Mouse (Mus musculus): ENCODE results near the gene Col9a3. TPM values are rescaled to one million over a fixed set of nuclear protein-coding genes. Genes with fewer than 3 reads are reported as not detected.

Gene Col9a3
- polyA plus RNA-seq (2012; rRNA removed) (0.55 and 1.2 TPM in 2 replicates), polyA plus RNA-seq (2014; fragmentation: Nextera tagmentation; extraction: Ambion mirVana) (0.71 and 0.80 TPM in 2 replicates)

DNA sequence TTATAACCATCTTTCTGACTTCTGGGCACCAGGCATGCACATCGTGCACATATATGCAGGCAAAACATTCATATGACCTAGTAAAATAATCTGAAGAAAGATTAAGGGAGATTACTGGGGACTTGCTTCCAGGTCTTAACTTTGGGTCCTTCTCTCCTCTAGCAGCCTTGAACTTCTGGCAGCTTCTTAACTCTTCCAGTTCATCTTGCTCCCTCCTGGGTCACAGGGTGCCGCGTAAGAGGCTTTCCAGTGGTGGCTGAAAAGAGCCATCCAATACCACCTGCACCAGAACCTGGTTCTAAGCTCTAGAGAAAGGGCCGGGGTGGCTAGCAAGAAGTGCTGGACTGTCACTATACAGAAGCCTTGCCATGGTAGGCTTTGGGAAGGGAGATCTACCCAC lies at the start of gene Col9a3:
TSS of gene Col9a3 (plus strand) at position 301 of the 400 bp plus-strand sequence.
- H3K9ac ChIP-seq (replicated peaks) = no peak within 1 kb of the TSS
- H3K27ac ChIP-seq = no peak within 1 kb of the TSS
- H3K27me3 ChIP-seq (ENCODE audit: control insufficient read depth, insufficient read depth, low read length) = peaks cover 12% of the 10 kb centered on the region
- no peaks in the 10 kb centered on the region for H3K4me1 ChIP-seq (replicated peaks; ENCODE audit: control insufficient read depth in 2 of 2, insufficient read depth in 2 of 2, low read length in 1 of 2)
- ATAC-seq (ENCODE audit: insufficient read depth) (no peak), DNase-seq (ENCODE audit: low read depth in 3 of 3, low spot score in 3 of 3) (no peak)
- TF ChIP-seq EP300 (IDR thresholded peaks at IDR 0.05; ENCODE audit: low read depth) (no peak), CTCF (IDR thresholded peaks at IDR 0.05; ENCODE audit: low read depth) (no peak)
- WGBS (ENCODE audit: insufficient replicate concordance) = 44% methylated on average over 4 of the region's 4 CpGs
- peaks cover 3% of the 10 kb centered on the region for H3K36me3 ChIP-seq (replicated peaks; ENCODE audit: control insufficient read depth, insufficient read depth, low read depth)
- no peak within 1 kb of the TSS for H3K4me3 ChIP-seq (ENCODE audit: insufficient read depth in 1 of 2, low read depth in 2 of 2, low read length in 2 of 2)
- no peak within 1 kb of the TSS for H3K4me2 ChIP-seq (ENCODE audit: low read depth)
- no peaks in the 10 kb centered on the region for H3K9me3 ChIP-seq (ENCODE audit: control insufficient read depth, low read length)

DNA sequence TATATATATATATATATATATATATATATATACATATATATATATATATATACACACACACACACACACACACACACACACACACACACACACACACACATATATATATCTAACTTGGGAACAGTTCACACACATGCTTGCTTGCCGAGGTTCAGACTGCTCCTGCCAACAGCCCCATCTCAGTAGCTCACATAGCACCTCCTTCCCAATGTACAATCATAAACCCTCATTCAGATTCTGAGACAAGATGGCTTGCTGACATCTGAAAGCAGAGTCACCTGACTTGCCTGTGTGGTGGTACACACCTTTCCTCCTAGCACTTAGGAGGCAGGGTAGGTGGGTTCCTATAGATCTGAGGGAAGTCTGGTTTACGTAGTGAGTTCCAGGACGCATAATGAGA lies 45.2 kb upstream of the Col9a3 start:
- H3K9ac ChIP-seq (replicated peaks) = no peak overlapping the region
- no peaks in the 10 kb centered on the region for H3K27me3 ChIP-seq (ENCODE audit: control insufficient read depth, insufficient read depth, low read length)
- ATAC-seq (ENCODE audit: insufficient read depth) (no peak), DNase-seq (ENCODE audit: low read depth in 3 of 3, low spot score in 3 of 3) (no peak)
- no peak overlapping the region for H3K4me3 ChIP-seq (ENCODE audit: insufficient read depth in 1 of 2, low read depth in 2 of 2, low read length in 2 of 2)
- H3K27ac ChIP-seq = no peak overlapping the region
- WGBS (ENCODE audit: insufficient replicate concordance) = 51% methylated on average over 3 of the region's 3 CpGs
- H3K9me3 ChIP-seq (ENCODE audit: control insufficient read depth, low read length) = no peaks in the 10 kb centered on the region
- H3K4me2 ChIP-seq (ENCODE audit: low read depth) = no peak overlapping the region
- H3K4me1 ChIP-seq (replicated peaks; ENCODE audit: control insufficient read depth in 2 of 2, insufficient read depth in 2 of 2, low read length in 1 of 2) = no peaks in the 10 kb centered on the region
- H3K36me3 ChIP-seq (replicated peaks; ENCODE audit: control insufficient read depth, insufficient read depth, low read depth) = no peaks in the 10 kb centered on the region
- TF ChIP-seq CTCF (IDR thresholded peaks at IDR 0.05; ENCODE audit: low read depth) = no peak
- no peak for TF ChIP-seq EP300 (IDR thresholded peaks at IDR 0.05; ENCODE audit: low read depth)

DNA sequence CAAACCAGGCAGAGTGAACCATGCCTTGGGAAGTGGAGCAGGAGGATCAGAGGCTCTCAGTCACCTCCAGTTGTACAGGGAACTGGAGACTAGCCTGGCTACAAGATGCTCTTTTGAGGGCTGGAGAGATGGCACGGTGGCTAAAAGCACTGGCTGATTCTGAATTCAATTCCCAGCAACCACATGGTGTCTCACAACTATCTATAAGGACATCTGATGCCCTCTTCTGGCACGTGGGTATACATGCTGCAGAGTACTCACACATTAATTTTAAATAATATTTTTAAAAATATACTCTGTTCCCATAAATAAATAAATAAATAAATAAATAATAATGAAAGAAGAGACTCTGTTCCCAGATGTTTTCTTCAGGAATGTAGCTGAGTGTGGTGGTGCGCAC lies 42.4 kb upstream of the Col9a3 start:
- DNase-seq (ENCODE audit: low read depth in 3 of 3, low spot score in 3 of 3) (no peak), ATAC-seq (ENCODE audit: insufficient read depth) (no peak)
- no peak overlapping the region for H3K9ac ChIP-seq (replicated peaks)
- no peaks in the 10 kb centered on the region for H3K36me3 ChIP-seq (replicated peaks; ENCODE audit: control insufficient read depth, insufficient read depth, low read depth)
- no peak overlapping the region for H3K27ac ChIP-seq
- 43% methylated on average over 3 of the region's 3 CpGs for WGBS (ENCODE audit: insufficient replicate concordance)
- no peak overlapping the region for H3K4me2 ChIP-seq (ENCODE audit: low read depth)
- no peaks in the 10 kb centered on the region for H3K9me3 ChIP-seq (ENCODE audit: control insufficient read depth, low read length)
- TF ChIP-seq EP300 (IDR thresholded peaks at IDR 0.05; ENCODE audit: low read depth) = no peak
- no peak for TF ChIP-seq CTCF (IDR thresholded peaks at IDR 0.05; ENCODE audit: low read depth)
- no peaks in the 10 kb centered on the region for H3K4me1 ChIP-seq (replicated peaks; ENCODE audit: control insufficient read depth in 2 of 2, insufficient read depth in 2 of 2, low read length in 1 of 2)
- H3K27me3 ChIP-seq (ENCODE audit: control insufficient read depth, insufficient read depth, low read length) = no peaks in the 10 kb centered on the region
- no peak overlapping the region for H3K4me3 ChIP-seq (ENCODE audit: insufficient read depth in 1 of 2, low read depth in 2 of 2, low read length in 2 of 2)

DNA sequence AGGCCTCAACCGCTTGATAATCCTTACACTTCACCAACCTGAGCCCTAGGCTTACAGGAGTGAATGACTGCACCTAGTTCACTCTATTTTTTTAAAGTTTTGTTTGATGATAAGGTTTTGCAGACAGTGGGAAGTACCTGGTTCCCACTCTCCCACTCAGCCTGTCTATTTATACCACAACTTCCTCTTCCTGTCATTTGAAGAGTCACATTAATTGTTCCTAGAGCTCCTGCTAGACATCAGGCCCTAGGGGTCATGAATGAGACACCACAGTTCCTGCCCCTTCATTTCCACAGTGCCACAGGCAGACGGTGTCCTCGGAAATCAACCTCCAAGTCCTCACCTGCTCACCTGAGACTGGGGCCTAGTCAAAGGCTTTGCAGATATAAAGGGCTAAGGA lies 41.1 kb upstream of the Col9a3 start:
- Histone ChIP-seq H3K4me2 (ENCODE audit: low read depth) (no peak overlapping the region), H3K27me3 (ENCODE audit: control insufficient read depth, insufficient read depth, low read length) (no peaks in the 10 kb centered on the region), H3K4me1 (replicated peaks; ENCODE audit: control insufficient read depth in 2 of 2, insufficient read depth in 2 of 2, low read length in 1 of 2) (no peaks in the 10 kb centered on the region), H3K36me3 (replicated peaks; ENCODE audit: control insufficient read depth, insufficient read depth, low read depth) (no peaks in the 10 kb centered on the region), H3K9ac (replicated peaks) (no peak overlapping the region), H3K4me3 (ENCODE audit: insufficient read depth in 1 of 2, low read depth in 2 of 2, low read length in 2 of 2) (no peak overlapping the region), H3K27ac (no peak overlapping the region), H3K9me3 (ENCODE audit: control insufficient read depth, low read length) (no peaks in the 10 kb centered on the region)
- no peak for TF ChIP-seq CTCF (IDR thresholded peaks at IDR 0.05; ENCODE audit: low read depth)
- TF ChIP-seq EP300 (IDR thresholded peaks at IDR 0.05; ENCODE audit: low read depth) = no peak
- 23% methylated on average over 3 of the region's 3 CpGs for WGBS (ENCODE audit: insufficient replicate concordance)
- no peak for DNase-seq (ENCODE audit: low read depth in 3 of 3, low spot score in 3 of 3)
- no peak for ATAC-seq (ENCODE audit: insufficient read depth)

DNA sequence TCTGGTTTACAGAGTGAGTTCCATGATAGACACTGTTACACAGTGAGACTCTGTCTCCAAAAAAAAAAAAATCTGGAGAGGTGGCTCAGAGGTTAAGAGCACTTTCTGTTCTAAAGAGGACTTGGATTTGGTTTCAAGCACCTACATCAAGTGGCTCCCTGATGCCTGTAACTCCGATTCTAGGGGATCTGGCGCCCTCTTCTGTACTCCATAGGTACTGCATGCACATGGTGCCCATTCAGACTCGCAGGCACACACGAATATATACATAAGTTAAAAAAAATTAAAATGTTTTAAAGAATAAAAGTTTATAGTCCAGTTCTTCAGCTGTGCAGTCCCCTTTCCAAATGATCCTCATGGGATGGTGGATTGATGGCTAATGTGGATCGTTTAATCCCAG lies 37.3 kb upstream of the Col9a3 start:
- Histone ChIP-seq H3K9ac (replicated peaks) (no peak overlapping the region), H3K27ac (no peak overlapping the region), H3K9me3 (ENCODE audit: control insufficient read depth, low read length) (no peaks in the 10 kb centered on the region), H3K4me3 (ENCODE audit: insufficient read depth in 1 of 2, low read depth in 2 of 2, low read length in 2 of 2) (no peak overlapping the region), H3K27me3 (ENCODE audit: control insufficient read depth, insufficient read depth, low read length) (no peaks in the 10 kb centered on the region), H3K36me3 (replicated peaks; ENCODE audit: control insufficient read depth, insufficient read depth, low read depth) (no peaks in the 10 kb centered on the region), H3K4me2 (ENCODE audit: low read depth) (no peak overlapping the region), H3K4me1 (replicated peaks; ENCODE audit: control insufficient read depth in 2 of 2, insufficient read depth in 2 of 2, low read length in 1 of 2) (no peaks in the 10 kb centered on the region)
- no peak for DNase-seq (ENCODE audit: low read depth in 3 of 3, low spot score in 3 of 3)
- no peak for TF ChIP-seq EP300 (IDR thresholded peaks at IDR 0.05; ENCODE audit: low read depth)
- TF ChIP-seq CTCF (IDR thresholded peaks at IDR 0.05; ENCODE audit: low read depth) = peak; percentile 76
- ATAC-seq (ENCODE audit: insufficient read depth) = no peak
- 40% methylated on average over 5 of the region's 5 CpGs for WGBS (ENCODE audit: insufficient replicate concordance)
